Mouse (Mus musculus) hindbrain, embryonic 15.5 days (tissue): ENCODE results near the gene Atf7. TPM values are rescaled to one million over a fixed set of nuclear protein-coding genes. Genes with fewer than 3 reads are reported as not detected.

Experiments
- ATAC-seq: fragments of 200-750 bp; cut with Nextera tagmentation; 2 replicates; pipeline ENCODE4 v1.8.0; 2017; ENCODE audit warnings: low read depth, moderate number of reproducible peaks, moderate TSS enrichment; ENCODE audit not compliant: low FRiP score
- H3K27ac ChIP-seq: fragments of 300-500 bp; sonication (generic); replicated peaks from 2 replicates; pipeline ENCODE4 v1.5.1; 2015; ENCODE audit warnings: mild to moderate bottlenecking, inconsistent platforms
- H3K27me3 ChIP-seq: fragments of 300-500 bp; sonication (generic); 2 replicates; pipeline ENCODE4 v1.6.1; 2015; ENCODE audit warnings: control low read depth, inconsistent platforms
- H3K36me3 ChIP-seq: fragments of 300-500 bp; sonication (generic); 2 replicates; pipeline ENCODE4 v1.6.1; 2015; ENCODE audit warnings: control low read depth, inconsistent platforms
- H3K4me1 ChIP-seq: fragments of 300-500 bp; sonication (generic); replicated peaks from 2 replicates; pipeline ENCODE4 v1.6.1; 2015; ENCODE audit warnings: control low read depth, inconsistent platforms
- H3K4me2 ChIP-seq: fragments of 300-500 bp; sonication (generic); 2 replicates; pipeline ENCODE4 v1.6.1; 2015; ENCODE audit warnings: moderate library complexity, mild to moderate bottlenecking, inconsistent platforms
- H3K4me3 ChIP-seq: fragments of 300-500 bp; sonication (generic); 2 replicates; pipeline ENCODE4 v1.5.1; 2015; ENCODE audit warnings: mild to moderate bottlenecking, inconsistent platforms
- H3K9ac ChIP-seq: fragments of 300-500 bp; sonication (generic); 2 replicates; pipeline ENCODE4 v1.6.1; 2015; ENCODE audit warnings: inconsistent platforms
- H3K9me3 ChIP-seq: fragments of 300-500 bp; sonication (generic); 2 replicates; pipeline ENCODE4 v1.6.1; 2016; ENCODE audit warnings: control low read depth, inconsistent platforms
- WGBS: fragments of 180-500 bp; shearing (Covaris S2); methylation state at CpG from one replicate; pipeline ENCODE4 v1.1.7; 2015; 5-methylcytosine and 5-hydroxymethylcytosine counted together
- polyA plus RNA-seq: library from polyadenylated mRNA; unstranded; fragments of >200 nt; fragmentation: Nextera tagmentation; extraction: Ambion mirVana; gene quantifications from 2 replicates; pipeline ENCODE4 v1.2.1, GENCODE M21; 2015

The Atf7 gene
- polyA plus RNA-seq, 1 experiment from 2014 or later = 19.8 TPM

DNA sequence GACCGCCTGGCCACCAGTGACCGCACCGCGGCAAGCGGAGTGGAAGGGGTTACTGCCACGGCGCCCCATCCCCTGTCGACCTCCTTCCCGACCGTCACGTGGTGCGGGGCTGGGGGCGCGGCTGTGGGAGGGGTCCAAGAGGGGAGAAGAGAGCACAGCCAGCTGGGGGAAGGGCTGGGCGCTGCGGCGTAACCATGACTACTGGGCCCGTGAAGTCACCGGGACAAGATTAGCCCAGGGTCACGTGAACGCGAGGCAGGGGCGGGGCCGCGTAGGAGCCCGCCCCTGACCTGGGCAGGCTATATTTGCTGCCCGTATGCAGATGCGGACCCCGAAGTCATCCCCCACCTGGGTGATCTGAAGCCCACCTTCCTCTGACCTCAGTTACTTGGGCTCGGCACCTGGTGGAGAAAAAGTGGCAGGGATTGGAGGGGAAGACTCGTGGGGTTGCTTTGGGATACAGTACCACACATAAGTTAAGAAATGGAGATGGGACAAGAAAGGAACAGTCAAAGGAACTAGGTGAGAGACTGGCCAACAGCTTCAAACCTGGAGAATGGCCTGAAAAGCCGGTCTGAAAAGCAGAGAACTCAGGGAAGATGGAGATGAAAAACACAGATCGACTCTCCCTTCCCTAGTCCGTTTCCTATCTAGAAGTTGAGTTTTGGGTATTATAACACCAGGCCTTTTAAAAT, 114.5 kb downstream of the Atf7 start:
- no peaks in the 10 kb centered on the region for H3K27me3 ChIP-seq
- peaks cover 71% of the 10 kb centered on the region for H3K4me1 ChIP-seq
- 0 out of 2 replicates have a peak, but pooled peaks cover 6% of the 10 kb centered on the region for H3K36me3 ChIP-seq
- H3K4me2 ChIP-seq = peak overlapping the region; percentile 69
- peak overlapping the region; percentile 87 for H3K27ac ChIP-seq
- H3K9ac ChIP-seq = peak overlapping the region; percentile 67
- peak; percentile 94 for ATAC-seq
- WGBS = 4% methylated on average over 34 of the region's 34 CpGs
- peak overlapping the region; percentile 53 for H3K4me3 ChIP-seq
- H3K9me3 ChIP-seq = no peaks in the 10 kb centered on the region

DNA sequence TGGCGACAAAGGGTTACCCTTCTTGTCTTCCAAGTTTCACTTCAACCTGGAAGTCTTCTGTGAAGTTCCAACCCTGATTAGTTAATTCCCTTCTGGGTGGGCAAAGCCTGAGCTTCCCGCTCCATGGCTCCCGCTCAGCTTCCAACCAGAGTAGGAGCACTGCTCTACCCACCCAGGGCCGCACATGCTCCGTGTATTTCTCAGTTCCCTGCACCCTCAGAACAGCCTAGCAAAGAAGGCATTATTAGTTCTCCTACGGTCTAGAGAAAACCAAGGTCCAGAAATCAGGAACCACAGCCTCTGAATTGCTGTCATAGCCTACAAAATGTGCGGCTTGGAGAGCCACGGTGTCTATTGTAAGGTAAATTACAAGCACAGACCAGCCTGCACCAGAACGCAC, 115.2 kb downstream of the Atf7 start:
- WGBS = 4% methylated on average over 9 of the region's 9 CpGs
- peaks cover 65% of the 10 kb centered on the region for H3K4me1 ChIP-seq
- ATAC-seq = peak; percentile 68

DNA sequence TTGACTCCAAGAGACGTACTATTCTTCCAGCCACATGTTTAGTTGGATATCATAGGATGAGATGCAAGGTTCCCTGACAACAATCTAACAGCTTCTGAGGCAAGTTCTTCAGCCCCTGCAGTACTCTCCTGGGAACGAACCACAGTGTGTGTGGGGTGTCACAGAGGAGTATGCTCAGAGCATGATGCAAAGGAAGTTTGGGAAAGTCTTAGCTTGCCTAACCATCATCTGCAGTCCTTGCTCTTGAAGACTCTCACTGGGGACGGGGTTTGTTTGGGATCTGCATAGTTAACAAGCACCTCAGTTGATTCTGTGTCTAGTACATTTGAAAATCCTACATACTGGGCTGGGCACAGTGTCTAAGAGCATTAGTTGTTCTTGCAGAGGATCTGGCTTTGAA, 116.9 kb downstream of the Atf7 start:
- no peak overlapping the region for H3K27ac ChIP-seq
- H3K9me3 ChIP-seq = no peaks in the 10 kb centered on the region
- no peak for ATAC-seq
- H3K27me3 ChIP-seq = no peaks in the 10 kb centered on the region
- H3K36me3 ChIP-seq = peaks cover 30% of the 10 kb centered on the region
- 91% methylated on average over 3 of the region's 3 CpGs for WGBS
- H3K4me1 ChIP-seq = peaks cover 49% of the 10 kb centered on the region
- no peak overlapping the region for H3K4me2 ChIP-seq
- H3K9ac ChIP-seq = no peak overlapping the region
- no peak overlapping the region for H3K4me3 ChIP-seq

More for the DNA sequence above, 115.2 kb downstream of the Atf7 start:
- Histone ChIP-seq H3K36me3 (peaks cover 13% of the 10 kb centered on the region), H3K4me3 (peak overlapping the region; percentile 53), H3K27ac (peak overlapping the region; percentile 87), H3K27me3 (no peaks in the 10 kb centered on the region), H3K9me3 (no peaks in the 10 kb centered on the region), H3K9ac (peak overlapping the region; percentile 67), H3K4me2 (peak overlapping the region; percentile 69)

DNA sequence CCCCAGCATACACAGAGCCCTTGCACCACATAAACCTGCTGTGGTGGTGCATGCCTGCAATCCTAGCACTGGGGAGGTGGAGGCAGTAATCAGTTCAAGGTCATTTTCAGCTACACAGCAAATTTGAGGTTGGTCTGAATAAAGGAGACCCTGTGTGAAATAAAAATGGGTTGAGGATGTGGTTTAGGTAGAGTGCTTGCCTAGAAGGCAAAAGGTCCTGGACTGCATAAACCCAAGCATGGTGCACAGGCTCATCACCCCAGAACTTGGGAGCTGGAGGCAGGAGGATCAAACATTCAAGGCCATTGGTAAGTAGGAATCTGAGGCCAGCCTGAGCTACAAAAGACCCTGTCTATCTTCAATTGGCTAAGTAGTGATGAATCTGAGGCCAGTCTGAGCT, 117.7 kb downstream of the Atf7 start:
- ATAC-seq = no peak
- H3K27ac ChIP-seq = no peak overlapping the region
- H3K9ac ChIP-seq = no peak overlapping the region
- peaks cover 38% of the 10 kb centered on the region for H3K36me3 ChIP-seq
- no peak overlapping the region for H3K4me3 ChIP-seq
- no peaks in the 10 kb centered on the region for H3K27me3 ChIP-seq
- H3K4me2 ChIP-seq = no peak overlapping the region
- peaks cover 42% of the 10 kb centered on the region for H3K4me1 ChIP-seq
- no peaks in the 10 kb centered on the region for H3K9me3 ChIP-seq

DNA sequence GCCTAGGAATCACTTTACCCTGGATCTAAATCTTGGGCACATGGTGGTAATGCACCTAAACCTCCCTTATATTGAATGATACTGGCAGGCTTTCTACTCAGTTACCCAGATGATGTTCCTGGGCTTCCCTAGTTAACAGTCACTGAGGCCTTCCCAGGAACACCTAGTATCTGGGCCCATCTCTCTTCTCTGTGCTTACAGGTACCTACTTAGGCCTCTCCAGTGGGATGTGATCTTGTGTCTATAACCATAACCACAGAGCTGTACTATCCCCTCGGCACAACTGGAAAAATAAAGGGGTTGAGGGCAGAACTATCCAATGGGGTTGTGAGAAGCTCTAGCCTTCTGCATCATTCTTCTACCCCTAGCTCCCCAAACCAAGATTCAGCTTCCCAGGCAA, 118.4 kb downstream of the Atf7 start:
- no peak overlapping the region for H3K4me3 ChIP-seq
- ATAC-seq = no peak
- H3K27ac ChIP-seq = no peak overlapping the region
- H3K4me2 ChIP-seq = no peak overlapping the region
- H3K36me3 ChIP-seq = peaks cover 45% of the 10 kb centered on the region
- no peak overlapping the region for H3K9ac ChIP-seq
- H3K4me1 ChIP-seq = peaks cover 35% of the 10 kb centered on the region
- no peaks in the 10 kb centered on the region for H3K27me3 ChIP-seq
- no peaks in the 10 kb centered on the region for H3K9me3 ChIP-seq
- 94% methylated on average over 1 of the region's 1 CpGs for WGBS

DNA sequence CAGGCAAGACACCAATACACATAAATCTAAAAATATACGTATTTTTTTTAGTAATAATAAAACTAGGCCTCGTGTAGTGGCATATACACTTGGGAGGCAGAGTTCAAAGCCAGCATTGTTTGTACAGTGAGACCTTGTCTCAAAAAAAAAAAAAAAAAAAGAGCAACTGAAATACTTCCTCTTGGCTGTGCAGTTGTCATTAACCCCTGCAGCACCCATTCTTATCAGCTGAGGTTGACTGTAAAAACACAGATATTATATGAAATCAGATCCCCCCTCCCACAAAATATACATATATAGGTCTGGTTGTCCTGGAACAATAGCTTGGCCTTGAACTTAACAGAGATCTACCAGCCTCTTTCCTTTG, 118.8 kb downstream of the Atf7 start:
- Histone ChIP-seq H3K27ac (no peak overlapping the region), H3K9ac (no peak overlapping the region), H3K36me3 (peaks cover 49% of the 10 kb centered on the region), H3K4me1 (peaks cover 31% of the 10 kb centered on the region), H3K4me2 (no peak overlapping the region), H3K9me3 (no peaks in the 10 kb centered on the region), H3K27me3 (no peaks in the 10 kb centered on the region), H3K4me3 (no peak overlapping the region)
- 60% methylated on average over 2 of the region's 2 CpGs for WGBS
- no peak for ATAC-seq

DNA sequence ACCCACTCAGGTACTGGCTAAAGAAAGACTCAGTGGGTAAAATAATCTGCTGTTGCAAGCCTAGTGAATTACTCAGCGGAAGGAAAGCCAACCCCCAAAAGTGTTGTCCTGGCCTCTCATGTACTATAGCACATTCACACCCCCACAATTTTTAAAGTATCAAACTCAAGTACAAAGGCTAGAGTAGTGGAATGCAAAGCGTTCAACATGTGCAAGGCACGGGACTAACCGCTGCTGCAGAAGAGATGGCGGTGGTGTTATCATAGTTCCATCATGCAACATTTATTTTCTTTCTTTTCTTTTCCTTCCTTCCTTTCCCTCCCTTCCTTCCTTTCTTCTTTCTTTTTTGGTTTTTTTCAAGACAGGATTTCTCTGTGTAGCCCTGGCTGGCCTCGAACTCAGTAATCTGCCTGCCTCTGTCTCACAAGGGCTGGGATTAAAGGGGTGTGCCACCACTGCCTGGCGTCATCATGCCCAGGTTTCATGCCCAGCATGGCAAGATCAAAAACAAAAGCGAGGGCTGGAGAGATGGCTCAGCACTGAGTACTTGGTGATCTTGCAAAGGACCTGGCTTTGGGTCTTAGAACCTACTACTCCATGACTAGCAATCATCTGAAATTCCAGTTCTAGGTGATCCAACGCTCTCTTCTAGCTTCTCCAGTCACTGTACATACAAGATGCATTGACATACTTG, 119.3 kb downstream of the Atf7 start:
- 85% methylated on average over 9 of the region's 9 CpGs for WGBS
- peaks cover 54% of the 10 kb centered on the region for H3K36me3 ChIP-seq
- no peak overlapping the region for H3K4me2 ChIP-seq
- ATAC-seq = no peak
- H3K27ac ChIP-seq = no peak overlapping the region
- H3K4me3 ChIP-seq = no peak overlapping the region
- no peaks in the 10 kb centered on the region for H3K27me3 ChIP-seq
- no peaks in the 10 kb centered on the region for H3K9me3 ChIP-seq
- H3K9ac ChIP-seq = no peak overlapping the region
- peaks cover 26% of the 10 kb centered on the region for H3K4me1 ChIP-seq

DNA sequence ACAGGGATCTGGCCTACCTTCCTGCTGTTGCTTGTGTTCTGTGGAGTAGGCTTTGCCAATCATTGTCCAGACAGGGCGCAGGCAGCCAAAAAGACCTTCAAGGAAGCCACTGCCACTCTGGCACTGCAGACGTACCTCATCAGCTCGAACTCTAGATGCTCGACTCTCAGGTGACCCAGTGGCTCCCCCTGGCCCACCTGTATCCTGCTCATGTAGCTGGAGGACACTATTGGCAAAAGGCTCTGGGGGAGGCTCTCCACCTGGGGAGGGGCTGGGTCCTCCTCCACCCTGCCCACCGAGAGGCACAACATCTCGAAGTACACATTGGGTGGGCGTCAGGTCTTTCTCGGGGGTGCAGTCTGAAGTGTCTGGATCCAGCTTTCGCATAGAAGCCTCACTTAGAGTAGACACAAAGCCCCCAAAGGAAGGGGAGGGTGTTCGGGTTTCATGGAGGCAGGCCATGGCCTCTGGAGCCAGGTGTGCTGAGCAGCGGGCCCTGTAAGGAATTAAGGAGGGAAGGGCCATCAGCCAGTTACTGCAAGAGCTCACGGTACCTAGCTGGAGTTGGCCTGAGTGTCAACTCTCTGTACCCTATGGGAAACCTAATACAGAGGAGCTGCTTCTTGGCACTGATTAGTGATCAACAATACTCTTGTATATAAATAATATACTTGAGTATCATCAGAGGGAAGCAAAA, 120.0 kb downstream of the Atf7 start:
- Histone ChIP-seq H3K9ac (no peak overlapping the region), H3K36me3 (peaks cover 61% of the 10 kb centered on the region), H3K27ac (no peak overlapping the region), H3K4me1 (peaks cover 20% of the 10 kb centered on the region), H3K9me3 (no peaks in the 10 kb centered on the region), H3K27me3 (no peaks in the 10 kb centered on the region), H3K4me2 (no peak overlapping the region), H3K4me3 (no peak overlapping the region)
- WGBS = 75% methylated on average over 12 of the region's 12 CpGs
- ATAC-seq = no peak

DNA sequence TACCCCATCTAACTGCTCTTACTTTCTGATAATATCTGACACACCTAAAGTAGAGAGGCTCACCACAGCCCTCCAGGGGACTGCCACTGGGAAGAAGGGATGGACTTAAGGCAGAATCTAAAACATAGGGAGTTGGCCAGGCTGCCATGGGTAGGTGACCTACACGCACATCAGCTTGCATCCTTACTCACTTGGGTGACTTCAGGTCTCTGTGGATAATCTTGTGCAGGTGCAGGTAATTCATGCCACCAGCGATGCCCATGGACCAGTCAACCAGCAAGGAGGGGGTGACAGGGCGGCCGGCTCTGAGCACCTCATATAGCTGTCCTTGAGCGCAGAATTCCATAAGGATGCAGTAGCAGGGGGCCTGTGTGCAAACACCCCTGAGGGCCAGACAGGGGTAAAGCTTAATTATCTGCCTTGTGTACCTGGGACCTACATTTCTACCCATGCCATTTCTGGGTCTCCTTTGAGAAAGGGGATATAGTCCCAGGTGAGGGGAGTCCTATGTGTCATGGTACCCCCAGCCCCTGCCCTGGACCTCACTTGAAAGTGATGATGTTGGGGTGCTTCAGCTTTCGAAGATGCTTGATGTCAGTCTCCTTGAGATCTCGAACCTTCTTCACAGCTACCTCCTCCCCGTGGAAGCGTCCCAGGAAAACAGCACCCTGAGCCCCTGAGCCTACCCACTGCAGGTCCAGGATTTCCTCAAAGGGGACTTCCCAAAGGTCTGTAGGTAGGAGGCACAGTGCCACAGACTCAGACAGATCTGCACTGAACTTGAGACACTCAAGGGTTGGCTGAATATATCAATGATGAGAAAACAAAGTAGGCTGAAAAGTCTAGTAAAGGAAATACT, 121.1 kb downstream of the Atf7 start:
- no peaks in the 10 kb centered on the region for H3K9me3 ChIP-seq
- no peak overlapping the region for H3K4me3 ChIP-seq
- 90% methylated on average over 9 of the region's 9 CpGs for WGBS
- H3K4me1 ChIP-seq = peaks cover 10% of the 10 kb centered on the region
- H3K4me2 ChIP-seq = no peak overlapping the region
- no peak overlapping the region for H3K9ac ChIP-seq
- peaks cover 72% of the 10 kb centered on the region for H3K36me3 ChIP-seq
- no peaks in the 10 kb centered on the region for H3K27me3 ChIP-seq
- H3K27ac ChIP-seq = no peak overlapping the region
- no peak for ATAC-seq

DNA sequence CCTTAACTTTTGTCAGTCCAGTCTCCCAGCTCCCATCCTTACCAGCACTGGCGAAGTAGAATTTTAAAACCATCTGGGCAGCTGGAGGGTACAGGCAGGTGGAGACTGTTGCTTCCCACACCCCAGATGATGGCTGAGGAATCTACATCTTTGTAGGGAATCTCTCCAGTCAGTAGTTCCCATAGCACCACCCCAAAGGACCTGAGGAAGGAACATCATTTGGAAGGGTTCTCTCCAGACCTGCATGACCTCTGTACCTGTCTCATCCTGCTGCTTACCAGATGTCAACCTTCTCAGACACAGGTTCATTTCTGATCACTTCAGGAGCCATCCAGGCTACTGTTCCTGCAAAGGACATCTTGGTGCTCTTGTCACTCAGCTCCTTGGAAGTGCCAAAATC, 121.8 kb downstream of the Atf7 start, which contains the start of gene Gm10337:
Gm10337 (plus strand) TSS at position 276 of the 400 bp plus-strand sequence.
- H3K4me1 ChIP-seq = peaks cover 3% of the 10 kb centered on the region; the same call in 1 of the 2 replicates

DNA sequence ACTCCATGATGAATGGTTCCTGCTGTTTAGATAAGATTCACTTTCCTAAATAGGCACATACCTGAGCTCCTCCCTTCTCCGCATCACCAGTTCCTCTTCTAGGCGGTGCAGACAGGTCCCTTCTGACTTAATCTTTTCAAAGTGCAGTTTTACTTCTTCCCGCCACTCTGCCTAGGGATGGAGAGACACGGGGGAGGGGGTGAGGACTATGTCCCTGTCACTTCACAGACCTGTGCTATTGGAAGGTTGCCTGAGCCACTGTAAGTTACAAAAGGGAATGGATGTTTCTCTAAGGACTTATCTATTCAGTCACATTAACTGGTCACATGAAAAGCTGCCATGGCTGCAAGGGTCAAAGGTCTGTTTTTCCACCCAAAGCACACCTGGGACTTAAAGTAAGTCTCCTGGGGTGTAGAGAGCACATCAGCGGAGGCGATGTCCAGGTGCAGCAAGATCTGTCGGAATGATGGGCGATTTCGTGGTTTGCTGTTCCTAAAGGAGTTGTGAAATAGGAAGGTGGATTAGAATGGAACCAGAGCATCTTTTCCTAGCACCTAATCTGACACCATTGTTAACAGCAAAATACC, 122.9 kb downstream of the Atf7 start:
- H3K36me3 ChIP-seq = peaks cover 80% of the 10 kb centered on the region
- H3K27ac ChIP-seq = no peak overlapping the region
- WGBS = 82% methylated on average over 9 of the region's 9 CpGs
- H3K4me2 ChIP-seq = no peak overlapping the region
- no peaks in the 10 kb centered on the region for H3K27me3 ChIP-seq
- H3K4me3 ChIP-seq = no peak overlapping the region
- no peaks in the 10 kb centered on the region for H3K9me3 ChIP-seq
- ATAC-seq = no peak
- H3K9ac ChIP-seq = no peak overlapping the region
- H3K4me1 ChIP-seq = no peaks in the 10 kb centered on the region

More for the DNA sequence above, 121.8 kb downstream of the Atf7 start, which contains the start of gene Gm10337:
- H3K9ac ChIP-seq = no peak within 1 kb of the TSS
- ATAC-seq = no peak
- H3K9me3 ChIP-seq = no peaks in the 10 kb centered on the region
- no peak within 1 kb of the TSS for H3K27ac ChIP-seq
- H3K36me3 ChIP-seq = peaks cover 75% of the 10 kb centered on the region
- 88% methylated on average over 1 of the region's 1 CpGs for WGBS
- H3K4me3 ChIP-seq = no peak within 1 kb of the TSS
- H3K27me3 ChIP-seq = no peaks in the 10 kb centered on the region
- H3K4me2 ChIP-seq = no peak within 1 kb of the TSS
